Mouse (Mus musculus): Measurements from ENCODE around the gene Gm10226. TPM values are rescaled to one million over a fixed set of nuclear protein-coding genes. Genes with fewer than 3 reads are reported as not detected.
"Not testable (repeated sequence)": the region's sequence is repeated elsewhere in the genome, so short reads cannot be mapped to it uniquely, and the experiment has no call there.

Gm10226 gene
- polyA plus RNA-seq, 1 experiment from 2014 or later: 20.0 TPM

DNA sequence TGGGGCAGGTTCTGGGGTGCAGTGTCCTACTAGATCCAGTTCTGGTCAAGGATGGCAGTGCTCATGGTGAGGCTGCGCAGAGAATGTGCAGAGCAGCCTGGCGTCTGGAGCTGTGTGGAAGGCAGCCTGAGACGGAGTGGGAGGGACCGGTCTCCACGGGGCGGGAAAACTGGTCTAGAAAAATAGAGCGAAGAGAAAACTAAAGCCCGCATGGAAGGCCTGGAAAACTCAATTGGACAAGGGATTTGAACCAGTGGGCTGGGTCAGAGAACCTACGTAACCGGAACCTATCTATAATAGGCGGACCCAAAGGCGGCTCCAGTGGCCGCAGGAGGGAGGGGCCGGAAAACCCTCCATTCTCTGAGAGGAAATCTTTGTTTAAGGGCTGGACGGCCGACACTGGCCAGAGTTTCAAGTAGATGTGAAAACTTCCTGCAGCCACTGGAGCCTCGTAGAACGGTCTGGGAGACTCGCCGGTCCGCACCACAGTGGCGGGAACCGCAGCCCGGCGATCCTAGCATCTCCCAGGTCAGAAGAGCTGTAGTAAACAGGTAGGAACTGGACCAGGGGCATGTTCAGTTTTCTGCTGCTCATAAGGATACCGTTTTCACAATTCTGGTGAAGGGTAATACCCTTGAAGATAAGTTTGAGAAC, 15.8 kb downstream of the Gm10226 start, which contains the start of gene Zfp760:
Gene Zfp760, plus strand, starts transcription at position 399 of the 654 bp plus-strand sequence.
- peak within 1 kb of the TSS; percentile 57 for H3K4me2 ChIP-seq
- whole genome bisulfite sequencing: 2% methylated on average over 26 of the region's 26 CpGs
- no peaks in the 10 kb centered on the region for H3K36me3 ChIP-seq (replicated peaks)
- peak within 1 kb of the TSS; percentile 74 for H3K4me3 ChIP-seq
- no peaks in the 10 kb centered on the region for H3K27me3 ChIP-seq (replicated peaks)
- ATAC-seq (replicated peaks): peak; percentile 99
- H3K9ac ChIP-seq: peak within 1 kb of the TSS; percentile 53
- H3K27ac ChIP-seq: peak within 1 kb of the TSS; percentile 83
- H3K9me3 ChIP-seq: no peaks in the 10 kb centered on the region
- H3K4me1 ChIP-seq: peaks cover 15% of the 10 kb centered on the region

DNA sequence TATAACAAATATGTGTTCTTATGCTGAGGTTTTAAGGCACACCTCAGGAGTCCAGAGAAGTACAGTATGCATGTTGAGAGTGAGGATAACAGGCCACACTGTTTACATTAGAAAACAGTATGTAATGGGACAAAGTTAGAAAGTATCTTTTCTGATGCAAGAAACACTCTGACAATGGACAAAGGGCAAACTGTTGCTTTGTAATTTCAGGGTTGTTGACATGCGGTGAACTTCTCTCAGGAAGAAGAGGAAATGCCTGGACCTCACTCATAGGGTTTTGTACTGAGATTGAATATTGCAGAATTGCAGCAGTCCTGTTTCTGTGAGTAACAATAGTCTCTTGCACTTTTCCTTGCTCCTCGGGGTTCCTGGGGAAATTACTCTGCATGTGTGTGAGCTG, 16.7 kb downstream of the Gm10226 start:
- peak overlapping the region; percentile 57 for H3K4me2 ChIP-seq
- H3K9me3 ChIP-seq: no peaks in the 10 kb centered on the region
- H3K27ac ChIP-seq: no peak overlapping the region
- H3K9ac ChIP-seq: peak overlapping the region; percentile 53; the same call in 1 of the 2 replicates
- H3K36me3 ChIP-seq (replicated peaks): peaks cover 3% of the 10 kb centered on the region
- H3K4me3 ChIP-seq: peak overlapping the region; percentile 74
- peaks cover 15% of the 10 kb centered on the region for H3K4me1 ChIP-seq
- H3K27me3 ChIP-seq (replicated peaks): no peaks in the 10 kb centered on the region
- 27% methylated on average over 2 of the region's 2 CpGs for WGBS
- no peak for ATAC-seq (replicated peaks)

DNA sequence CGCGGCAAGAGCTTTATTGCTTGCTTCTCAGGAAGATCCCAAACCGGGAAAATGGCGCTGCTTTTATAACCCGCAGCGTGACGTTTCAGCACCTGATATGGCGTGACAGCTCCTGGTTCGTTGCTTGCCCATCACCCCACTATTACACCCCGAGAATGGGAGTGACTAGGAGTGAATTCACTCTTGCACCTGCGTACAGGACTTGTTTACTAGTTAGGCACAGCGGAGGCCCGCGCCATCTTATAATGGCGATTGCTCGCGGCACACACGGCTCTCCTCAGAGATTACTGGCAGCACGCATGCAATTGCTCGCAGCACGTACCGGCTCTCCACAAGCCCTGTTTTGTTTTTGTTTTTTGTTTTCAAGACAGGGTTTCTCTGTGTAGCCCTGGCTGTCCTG, 38.8 kb downstream of the Gm10226 start, which contains the start of gene Zfp229:
Gene Zfp229, plus strand, starts transcription at position 301 of the 400 bp plus-strand sequence.
- not testable (repeated sequence) for H3K27me3 ChIP-seq (replicated peaks); H3K9ac ChIP-seq; H3K9me3 ChIP-seq; ATAC-seq (replicated peaks); H3K27ac ChIP-seq; H3K4me2 ChIP-seq; H3K36me3 ChIP-seq (replicated peaks); H3K4me3 ChIP-seq
- 89% methylated on average over 17 of the region's 22 CpGs for WGBS
- peaks cover 14% of the 10 kb centered on the region for H3K4me1 ChIP-seq

DNA sequence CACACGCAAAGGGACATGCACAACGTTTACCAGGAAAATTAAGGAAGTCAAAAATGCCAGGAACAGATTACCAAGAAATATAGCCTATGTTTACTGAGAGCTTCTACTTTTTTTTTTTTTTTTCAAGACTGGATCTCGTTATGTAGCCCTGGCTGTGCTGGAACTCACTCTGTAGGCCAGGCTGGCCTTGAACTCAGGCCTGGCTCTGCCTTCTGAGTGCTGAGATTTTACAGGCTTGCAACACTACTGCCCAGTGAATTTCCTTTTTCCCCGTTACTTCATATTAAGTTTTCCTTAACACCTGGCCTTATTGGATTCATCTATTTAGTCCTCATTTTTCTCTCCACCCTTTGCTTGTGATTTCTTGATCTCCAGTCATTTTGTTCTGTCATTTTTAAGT, 41.4 kb downstream of the Gm10226 start:
- peaks cover 14% of the 10 kb centered on the region for H3K4me1 ChIP-seq
- peak overlapping the region; percentile 46 for H3K4me2 ChIP-seq
- WGBS: 82% methylated on average over 4 of the region's 4 CpGs
- H3K27me3 ChIP-seq (replicated peaks): no peaks in the 10 kb centered on the region
- no peaks in the 10 kb centered on the region for H3K9me3 ChIP-seq
- ATAC-seq (replicated peaks): peak; percentile 66
- H3K9ac ChIP-seq: peak overlapping the region; percentile 85; the same call in 1 of the 2 replicates
- H3K27ac ChIP-seq: peak overlapping the region; percentile 87
- peak overlapping the region; percentile 91 for H3K4me3 ChIP-seq
- 0 out of 2 replicates have a peak, but pooled peaks cover 3% of the 10 kb centered on the region for H3K36me3 ChIP-seq (replicated peaks)

DNA sequence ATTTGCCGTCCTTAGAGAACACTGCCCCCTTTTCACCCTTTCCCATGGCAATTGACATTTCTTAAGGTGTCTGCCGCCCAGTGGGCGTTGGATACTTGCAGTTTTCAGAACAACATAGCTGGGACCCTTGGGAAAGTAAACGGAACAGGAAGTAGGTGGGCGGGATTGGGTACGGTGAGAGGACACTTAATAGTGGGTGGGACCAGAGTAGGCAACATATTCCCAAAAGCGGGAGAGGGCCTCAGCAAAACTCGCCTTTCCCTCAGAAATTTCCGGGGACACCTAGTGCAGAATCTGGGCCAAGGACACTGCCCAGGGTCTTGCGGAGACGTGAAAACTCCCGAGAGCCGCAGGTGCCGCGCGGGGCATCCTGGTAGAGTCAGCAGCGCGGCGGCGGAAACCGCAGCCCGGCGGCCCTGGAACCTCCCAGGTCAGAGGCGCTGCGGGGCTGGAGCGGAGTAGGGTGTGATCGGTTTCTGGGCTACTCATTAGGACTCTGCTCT, 41.9 kb downstream of the Gm10226 start:
- ATAC-seq (replicated peaks): peak; percentile 98
- under 1% methylated on average over 27 of the region's 27 CpGs for WGBS

More for the DNA sequence above, 41.9 kb downstream of the Gm10226 start:
- Histone ChIP-seq H3K36me3 (replicated peaks) (0 out of 2 replicates have a peak, but pooled peaks cover 3% of the 10 kb centered on the region), H3K27ac (peak overlapping the region; percentile 87), H3K4me3 (peak overlapping the region; percentile 91), H3K9me3 (no peaks in the 10 kb centered on the region), H3K9ac (peak overlapping the region; percentile 85), H3K27me3 (replicated peaks) (no peaks in the 10 kb centered on the region), H3K4me2 (peak overlapping the region; percentile 46), H3K4me1 (peaks cover 14% of the 10 kb centered on the region)

Other genes with a start within 250 kb of the Gm10226 start
- gene Zfp51, start 241.5 kb upstream of the Gm10226 start, polyA plus RNA-seq (2015; fragmentation: Nextera tagmentation; extraction: Ambion mirVana): 14.0 and 14.1 TPM in 2 replicates
- 10.5 and 11.1 TPM in 2 replicates for gene Zfp53, start 202.9 kb upstream of the Gm10226 start, polyA plus RNA-seq (2015; fragmentation: Nextera tagmentation; extraction: Ambion mirVana)
- gene Zfp52, start 156.3 kb upstream of the Gm10226 start, polyA plus RNA-seq (2015; fragmentation: Nextera tagmentation; extraction: Ambion mirVana): 1.8 TPM in 2 replicates
- 18.3 and 20.5 TPM in 2 replicates for gene Zfp948, start 124.9 kb upstream of the Gm10226 start, polyA plus RNA-seq (2015; fragmentation: Nextera tagmentation; extraction: Ambion mirVana)
- gene Zfp983, start 41.2 kb upstream of the Gm10226 start, polyA plus RNA-seq (2015; fragmentation: Nextera tagmentation; extraction: Ambion mirVana): 13.3 and 13.9 TPM in 2 replicates
- 11.5 and 12.1 TPM in 2 replicates for gene Zfp760, start 15.9 kb downstream of the Gm10226 start, polyA plus RNA-seq (2015; fragmentation: Nextera tagmentation; extraction: Ambion mirVana)
- gene Zfp229, start 38.9 kb downstream of the Gm10226 start, polyA plus RNA-seq (2015; fragmentation: Nextera tagmentation; extraction: Ambion mirVana): 10.0 and 10.7 TPM in 2 replicates
- 1.5 and 2.1 TPM in 2 replicates for gene Zfp820, start 153.9 kb downstream of the Gm10226 start, polyA plus RNA-seq (2015; fragmentation: Nextera tagmentation; extraction: Ambion mirVana)
- 8.9 and 9.6 TPM in 2 replicates for gene Zfp995, start 218.1 kb downstream of the Gm10226 start, polyA plus RNA-seq (2015; fragmentation: Nextera tagmentation; extraction: Ambion mirVana)

Data from midbrain, embryonic 15.5 days (tissue).